Mouse (Mus musculus) cerebellum, adult 2 months (tissue): ENCODE results near the gene Gm19402. TPM values are rescaled to one million over a fixed set of nuclear protein-coding genes. Genes with fewer than 3 reads are reported as not detected.
"Not testable (repeated sequence)": the region's sequence is repeated elsewhere in the genome, so short reads cannot be mapped to it uniquely, and the experiment has no call there.

ENCODE experiments used
- DNase-seq, 2 experiments: peaks; one replicate each; pipeline ENCODE4 v3.0.0; 2021
- H3K27ac ChIP-seq: fragments of 200-500 bp; 2 replicates; pipeline ENCODE4 v1.5.1; 2012; ENCODE audit warnings: low read length, control low read depth, inconsistent platforms; ENCODE audit not compliant: insufficient read depth
- H3K27me3 ChIP-seq: fragments of 200-500 bp; 2 replicates; pipeline ENCODE4 v1.6.1; 2012; ENCODE audit warnings: inconsistent platforms, mild to moderate bottlenecking, low read length, moderate library complexity; ENCODE audit not compliant: control insufficient read depth, insufficient read depth
- H3K4me1 ChIP-seq: fragments of 200-500 bp; 2 replicates; pipeline ENCODE4 v1.6.1; 2011; ENCODE audit warnings: low read length; ENCODE audit not compliant: control insufficient read depth, insufficient read depth
- H3K4me3 ChIP-seq: fragments of 200-500 bp; replicated peaks from 2 replicates; pipeline ENCODE3; 2011; ENCODE audit warnings: mild to moderate bottlenecking, low read depth, low read length, control low read depth; ENCODE audit not compliant: insufficient read depth
- CTCF ChIP-seq: fragments of 200-500 bp; IDR thresholded peaks from 2 replicates; pipeline ENCODE4 v1.5.1; 2011; ENCODE audit warnings: low read depth, mild to moderate bottlenecking, control low read depth, low read length, moderate library complexity, borderline replicate concordance; ENCODE audit not compliant: insufficient read depth
- POLR2A ChIP-seq: fragments of 200-500 bp; IDR thresholded peaks from 2 replicates; pipeline ENCODE4 v1.6.1; 2011; ENCODE audit warnings: low read length, control low read depth, borderline replicate concordance; ENCODE audit not compliant: insufficient read depth
- WGBS: fragments of 180-500 bp; shearing (Covaris S2); methylation state at CpG from one replicate; pipeline ENCODE4 v1.1.7; 2018; 5-methylcytosine and 5-hydroxymethylcytosine counted together
- polyA plus RNA-seq: library from polyadenylated mRNA; depleted of rRNA; stranded (reverse); fragments of >200 nt; gene quantifications from 2 replicates; pipeline ENCODE4 v1.2.3, GENCODE M21; 2012

Gene Gm19402
- polyA plus RNA-seq, 1 experiment = not detected

- H3K27ac ChIP-seq = no peak within 1 kb of the TSS
- DNase-seq = no peak
- H3K4me3 ChIP-seq = no peak within 1 kb of the TSS
- no peaks in the 10 kb centered on the region for H3K4me1 ChIP-seq
- TF ChIP-seq POLR2A = no peak
- no peak for TF ChIP-seq CTCF
- WGBS = 77% methylated on average over 1 of the region's 1 CpGs
- no peaks in the 10 kb centered on the region for H3K27me3 ChIP-seq
These were observed 24.9 kb upstream of the Gm19402 start, which contains the start of gene Gm10142 for GRCm38 (mm10) chr10:77715507-77715906. Gene Gm10142 (plus strand): TSS chr10:77715807.

GRCm38 (mm10) chr10:77713734-77714133 is 23.2 kb upstream of the Gm19402 start:
- Histone ChIP-seq H3K27ac (no peak overlapping the region), H3K27me3 (no peaks in the 10 kb centered on the region), H3K4me1 (no peaks in the 10 kb centered on the region), H3K4me3 (no peak overlapping the region)
- TF ChIP-seq POLR2A = no peak
- TF ChIP-seq CTCF = no peak
- 71% methylated on average over 4 of the region's 4 CpGs for WGBS
- no peak for DNase-seq

GRCm38 (mm10) chr10:77711157-77711556 is 20.6 kb upstream of the Gm19402 start, which contains the start of gene Gm10024:
Gene Gm10024 (plus strand): TSS chr10:77711457.
- not testable (repeated sequence) for H3K27me3 ChIP-seq, H3K4me3 ChIP-seq, H3K27ac ChIP-seq, DNase-seq, H3K4me1 ChIP-seq

- WGBS = 85% methylated on average over 3 of the region's 3 CpGs
- no peak overlapping the region for H3K4me3 ChIP-seq
- no peak overlapping the region for H3K27ac ChIP-seq
- TF ChIP-seq POLR2A = no peak
- no peak for TF ChIP-seq CTCF
- DNase-seq = no peak
- H3K4me1 ChIP-seq = no peaks in the 10 kb centered on the region
- H3K27me3 ChIP-seq = no peaks in the 10 kb centered on the region
These were observed 19.3 kb upstream of the Gm19402 start for GRCm38 (mm10) chr10:77709831-77710230.

- DNase-seq = no peak
- H3K27ac ChIP-seq = no peak within 1 kb of the TSS
- WGBS = 97% methylated on average over 1 of the region's 1 CpGs
- no peak within 1 kb of the TSS for H3K4me3 ChIP-seq
- H3K4me1 ChIP-seq = no peaks in the 10 kb centered on the region
- TF ChIP-seq CTCF = no peak
- H3K27me3 ChIP-seq = no peaks in the 10 kb centered on the region
These were observed 15.8 kb upstream of the Gm19402 start, which contains the start of gene Gm10272 for GRCm38 (mm10) chr10:77706326-77706725. Gene Gm10272 (plus strand): TSS chr10:77706626.

GRCm38 (mm10) chr10:77697133-77697532 is 6.6 kb upstream of the Gm19402 start, which contains the start of gene Gm9508:
Gene Gm9508 (minus strand): TSS chr10:77697233.
- 39% methylated on average over 4 of the region's 4 CpGs for WGBS
- no peak for DNase-seq

GRCm38 (mm10) chr10:77687021-77687420 is 3.5 kb downstream of the Gm19402 start:
- Histone ChIP-seq H3K27ac (no peak overlapping the region), H3K27me3 (0 out of 2 replicates have a peak, but pooled peaks cover 2% of the 10 kb centered on the region), H3K4me3 (no peak overlapping the region), H3K4me1 (no peaks in the 10 kb centered on the region)
- DNase-seq = no peak
- TF ChIP-seq POLR2A = no peak
- 61% methylated on average over 10 of the region's 10 CpGs for WGBS

More at GRCm38 (mm10) chr10:77697133-77697532, 6.6 kb upstream of the Gm19402 start, which contains the start of gene Gm9508:
- Histone ChIP-seq H3K4me1 (no peaks in the 10 kb centered on the region), H3K27ac (no peak within 1 kb of the TSS), H3K4me3 (no peak within 1 kb of the TSS), H3K27me3 (no peaks in the 10 kb centered on the region)
- no peak for TF ChIP-seq CTCF
- no peak for TF ChIP-seq POLR2A

GRCm38 (mm10) chr10:77685895-77686664 is 4.5 kb downstream of the Gm19402 start, which contains the start of gene Tspear:
Gene Tspear (plus strand): TSS chr10:77686569.
- 0 out of 2 replicates have a peak, but pooled peaks cover 2% of the 10 kb centered on the region for H3K27me3 ChIP-seq
- no peak within 1 kb of the TSS for H3K27ac ChIP-seq
- TF ChIP-seq CTCF (no peak), POLR2A (no peak)
- 10% methylated on average over 22 of the region's 22 CpGs for WGBS
- H3K4me1 ChIP-seq = no peaks in the 10 kb centered on the region
- DNase-seq = no peak
- no peak within 1 kb of the TSS for H3K4me3 ChIP-seq
